Mouse (Mus musculus): Measurements from ENCODE around the gene Sowahd. TPM values are rescaled to one million over a fixed set of nuclear protein-coding genes. Genes with fewer than 3 reads are reported as not detected.

Sowahd gene
- polyA plus RNA-seq (2012; rRNA removed) (not detected in 2 replicates), polyA plus RNA-seq (2014; fragmentation: Nextera tagmentation; extraction: Ambion mirVana) (not detected in 2 replicates)

DNA sequence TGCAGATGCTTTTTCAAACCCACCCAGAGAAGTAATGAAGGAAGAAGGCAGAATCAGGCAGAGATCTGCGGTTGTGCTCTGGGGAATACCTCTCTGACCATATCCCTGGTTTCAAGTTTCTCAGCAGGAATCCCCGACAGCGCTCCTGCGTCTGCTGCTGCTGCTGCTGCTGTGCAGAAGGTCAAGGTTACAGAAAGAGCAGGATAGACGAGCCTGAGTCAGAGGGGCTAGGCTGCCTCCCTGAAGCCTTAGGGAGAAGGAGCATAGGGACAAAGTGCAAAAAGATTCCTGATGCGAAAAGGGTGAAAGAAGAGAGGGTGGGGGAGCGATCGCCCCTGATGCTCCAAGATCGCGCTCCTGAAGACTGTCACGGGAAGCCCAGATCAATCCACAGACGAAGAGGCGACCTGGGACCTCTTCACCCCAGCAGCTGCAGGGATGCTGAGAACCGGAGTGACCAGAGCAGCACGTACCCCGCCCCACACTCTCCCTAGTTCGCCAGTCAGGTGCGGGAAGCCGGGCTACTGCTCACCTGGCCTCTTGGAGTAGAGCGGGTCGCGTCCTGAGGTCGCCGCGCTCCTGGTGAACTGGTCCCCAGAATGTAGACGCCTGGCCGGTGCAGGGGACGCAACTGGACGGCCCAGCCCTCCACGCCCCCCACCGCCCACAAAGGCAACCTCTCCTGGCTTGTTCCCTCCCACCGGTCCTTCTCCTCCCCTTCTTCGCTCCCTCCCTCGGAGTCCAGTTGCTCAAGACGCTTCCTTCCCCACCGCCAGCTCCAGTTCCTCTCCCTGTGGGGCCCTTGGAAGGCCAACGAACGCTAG is at the start of gene Sowahd:
TSS of gene Sowahd (plus strand) at position 780 of the 824 bp plus-strand sequence.
- DNase-seq (ENCODE audit: low spot score): no peak
- no peak for ATAC-seq (ENCODE audit: low FRiP score, low read depth)

GRCm38 (mm10) chrX:37013870-37014269 is 34.8 kb upstream of the Sowahd start:
- Histone ChIP-seq H3K4me3 (replicated peaks; ENCODE audit: low read length) (no peak overlapping the region), H3K9me3 (ENCODE audit: control insufficient read depth, low read length) (no peaks in the 10 kb centered on the region), H3K27me3 (ENCODE audit: control insufficient read depth, insufficient read depth, low read length) (no peaks in the 10 kb centered on the region), H3K36me3 (ENCODE audit: control insufficient read depth, insufficient read depth, low read length) (no peaks in the 10 kb centered on the region), H3K9ac (ENCODE audit: low read depth, low read length, severe bottlenecking) (no peak overlapping the region), H3K4me1 (ENCODE audit: control insufficient read depth, insufficient read depth, low read length) (no peaks in the 10 kb centered on the region), H3K27ac (replicated peaks; ENCODE audit: low read depth, low read length) (no peak overlapping the region), H3K4me2 (replicated peaks; ENCODE audit: low read depth, low read length, severe bottlenecking) (no peak overlapping the region)
- no peak for DNase-seq (ENCODE audit: low spot score)
- no peak for ATAC-seq (ENCODE audit: low FRiP score, low read depth)
- no peak for TF ChIP-seq POLR2A (IDR thresholded peaks at IDR 0.05; ENCODE audit: borderline replicate concordance, extremely low read depth, insufficient read depth, insufficient read length)
- WGBS: 71% methylated on average over 5 of the region's 5 CpGs

More for the DNA sequence above, at the start of gene Sowahd:
- H3K27me3 ChIP-seq (ENCODE audit: control insufficient read depth, insufficient read depth, low read length): peaks cover 36% of the 10 kb centered on the region; the same call in 1 of the 2 replicates
- H3K4me1 ChIP-seq (ENCODE audit: control insufficient read depth, insufficient read depth, low read length): no peaks in the 10 kb centered on the region
- no peaks in the 10 kb centered on the region for H3K9me3 ChIP-seq (ENCODE audit: control insufficient read depth, low read length)
- H3K36me3 ChIP-seq (ENCODE audit: control insufficient read depth, insufficient read depth, low read length): no peaks in the 10 kb centered on the region
- no peak within 1 kb of the TSS for H3K27ac ChIP-seq (replicated peaks; ENCODE audit: low read depth, low read length)
- peak within 1 kb of the TSS; percentile 60 for H3K4me2 ChIP-seq (replicated peaks; ENCODE audit: low read depth, low read length, severe bottlenecking)
- no peak for TF ChIP-seq POLR2A (IDR thresholded peaks at IDR 0.05; ENCODE audit: borderline replicate concordance, extremely low read depth, insufficient read depth, insufficient read length)
- peak within 1 kb of the TSS; percentile 32 for H3K4me3 ChIP-seq (replicated peaks; ENCODE audit: low read length)
- 24% methylated on average over 21 of the region's 38 CpGs for WGBS
- H3K9ac ChIP-seq (ENCODE audit: low read depth, low read length, severe bottlenecking): no peak within 1 kb of the TSS; the same call in 1 of the 2 replicates

GRCm38 (mm10) chrX:37018150-37018654 is 30.4 kb upstream of the Sowahd start:
- TF ChIP-seq POLR2A (IDR thresholded peaks at IDR 0.05; ENCODE audit: borderline replicate concordance, extremely low read depth, insufficient read depth, insufficient read length): no peak

GRCm38 (mm10) chrX:37019045-37019444 is 29.6 kb upstream of the Sowahd start:
- no peaks in the 10 kb centered on the region for H3K36me3 ChIP-seq (ENCODE audit: control insufficient read depth, insufficient read depth, low read length)
- no peaks in the 10 kb centered on the region for H3K27me3 ChIP-seq (ENCODE audit: control insufficient read depth, insufficient read depth, low read length)
- no peak overlapping the region for H3K4me3 ChIP-seq (replicated peaks; ENCODE audit: low read length)
- H3K9me3 ChIP-seq (ENCODE audit: control insufficient read depth, low read length): no peaks in the 10 kb centered on the region
- H3K9ac ChIP-seq (ENCODE audit: low read depth, low read length, severe bottlenecking): no peak overlapping the region
- no peaks in the 10 kb centered on the region for H3K4me1 ChIP-seq (ENCODE audit: control insufficient read depth, insufficient read depth, low read length)
- DNase-seq (ENCODE audit: low spot score): no peak
- no peak for TF ChIP-seq POLR2A (IDR thresholded peaks at IDR 0.05; ENCODE audit: borderline replicate concordance, extremely low read depth, insufficient read depth, insufficient read length)
- H3K27ac ChIP-seq (replicated peaks; ENCODE audit: low read depth, low read length): no peak overlapping the region
- H3K4me2 ChIP-seq (replicated peaks; ENCODE audit: low read depth, low read length, severe bottlenecking): no peak overlapping the region
- ATAC-seq (ENCODE audit: low FRiP score, low read depth): no peak
- WGBS: 66% methylated on average over 3 of the region's 3 CpGs

More at GRCm38 (mm10) chrX:37018150-37018654, 30.4 kb upstream of the Sowahd start:
- H3K4me1 ChIP-seq (ENCODE audit: control insufficient read depth, insufficient read depth, low read length): no peaks in the 10 kb centered on the region
- no peak overlapping the region for H3K9ac ChIP-seq (ENCODE audit: low read depth, low read length, severe bottlenecking)
- H3K27me3 ChIP-seq (ENCODE audit: control insufficient read depth, insufficient read depth, low read length): no peaks in the 10 kb centered on the region
- no peak overlapping the region for H3K4me3 ChIP-seq (replicated peaks; ENCODE audit: low read length)
- ATAC-seq (ENCODE audit: low FRiP score, low read depth) (no peak), DNase-seq (ENCODE audit: low spot score) (no peak)
- WGBS: 84% methylated on average over 9 of the region's 9 CpGs
- no peaks in the 10 kb centered on the region for H3K9me3 ChIP-seq (ENCODE audit: control insufficient read depth, low read length)
- no peaks in the 10 kb centered on the region for H3K36me3 ChIP-seq (ENCODE audit: control insufficient read depth, insufficient read depth, low read length)
- no peak overlapping the region for H3K27ac ChIP-seq (replicated peaks; ENCODE audit: low read depth, low read length)
- H3K4me2 ChIP-seq (replicated peaks; ENCODE audit: low read depth, low read length, severe bottlenecking): no peak overlapping the region

GRCm38 (mm10) chrX:37022690-37023089 is 26.0 kb upstream of the Sowahd start:
- no peaks in the 10 kb centered on the region for H3K9me3 ChIP-seq (ENCODE audit: control insufficient read depth, low read length)
- H3K27me3 ChIP-seq (ENCODE audit: control insufficient read depth, insufficient read depth, low read length): no peaks in the 10 kb centered on the region
- H3K4me3 ChIP-seq (replicated peaks; ENCODE audit: low read length): no peak overlapping the region
- DNase-seq (ENCODE audit: low spot score): peak; percentile 27
- no peak overlapping the region for H3K27ac ChIP-seq (replicated peaks; ENCODE audit: low read depth, low read length)
- WGBS: 19% methylated on average over 3 of the region's 3 CpGs
- no peak for ATAC-seq (ENCODE audit: low FRiP score, low read depth)
- no peaks in the 10 kb centered on the region for H3K36me3 ChIP-seq (ENCODE audit: control insufficient read depth, insufficient read depth, low read length)
- no peak overlapping the region for H3K9ac ChIP-seq (ENCODE audit: low read depth, low read length, severe bottlenecking)
- no peak for TF ChIP-seq POLR2A (IDR thresholded peaks at IDR 0.05; ENCODE audit: borderline replicate concordance, extremely low read depth, insufficient read depth, insufficient read length)
- no peak overlapping the region for H3K4me2 ChIP-seq (replicated peaks; ENCODE audit: low read depth, low read length, severe bottlenecking)
- H3K4me1 ChIP-seq (ENCODE audit: control insufficient read depth, insufficient read depth, low read length): no peaks in the 10 kb centered on the region
